Mouse (Mus musculus): ENCODE data around the gene Arhgef11.

DNA sequence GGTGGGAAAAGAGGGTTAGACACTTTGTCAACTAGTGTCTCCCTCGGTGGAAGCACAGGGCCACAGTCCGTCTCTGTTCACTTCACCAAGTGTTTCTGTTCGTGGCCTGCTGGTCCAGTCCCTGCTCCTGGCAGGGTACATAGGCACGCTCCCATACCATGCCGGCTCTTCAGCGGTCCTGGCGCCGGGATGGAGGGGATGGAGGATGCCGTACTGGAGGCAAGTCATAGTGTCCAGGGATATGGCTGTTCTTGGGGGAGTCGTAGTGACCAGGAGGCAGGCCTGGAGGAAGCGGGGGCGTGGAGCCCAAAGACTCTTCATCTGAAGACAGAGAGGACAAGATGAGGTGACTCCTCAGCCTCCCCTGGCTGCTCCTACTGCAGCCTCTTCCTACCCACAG is 132.6 kb downstream of the Arhgef11 start:
- TF ChIP-seq CTCF (IDR thresholded peaks at IDR 0.05; ENCODE audit: low read depth), result no peak
- no peak for TF ChIP-seq EP300 (IDR thresholded peaks at IDR 0.05; ENCODE audit: low read depth)
